Mouse (Mus musculus) heart, adult 2 months (tissue): ENCODE results near the gene Arhgef28. TPM values are rescaled to one million over a fixed set of nuclear protein-coding genes. Genes with fewer than 3 reads are reported as not detected.
A peak's percentile ranks its signal among the peaks of the same experiment; 100 is the strongest.

ENCODE experiments used
- DNase-seq, 2 experiments: peaks; one replicate each; pipeline ENCODE4 v3.0.0; 2021
- H3K27ac ChIP-seq: fragments of 200-600 bp; 2 replicates; pipeline ENCODE4 v1.8.1; 2022
- H3K27me3 ChIP-seq: fragments of 200-500 bp; 2 replicates; pipeline ENCODE4 v1.6.1; 2012; ENCODE audit warnings: mild to moderate bottlenecking, low read length, inconsistent platforms, mixed read lengths; ENCODE audit not compliant: control insufficient read depth, insufficient read depth
- H3K36me3 ChIP-seq: fragments of 200-500 bp; 2 replicates; pipeline ENCODE4 v1.6.1; 2012; ENCODE audit warnings: low read length, inconsistent platforms; ENCODE audit not compliant: control insufficient read depth, insufficient read depth
- H3K4me1 ChIP-seq: fragments of 200-500 bp; 2 replicates; pipeline ENCODE4 v1.6.1; 2011; ENCODE audit warnings: low read length; ENCODE audit not compliant: control insufficient read depth, insufficient read depth
- H3K4me3 ChIP-seq: fragments of 200-600 bp; 2 replicates; pipeline ENCODE4 v1.8.1; 2022
- H3K79me2 ChIP-seq: fragments of 200-500 bp; replicated peaks from 2 replicates; pipeline ENCODE4 v1.6.1; 2012; ENCODE audit warnings: mild to moderate bottlenecking, inconsistent platforms, low read length, moderate library complexity, mixed read lengths; ENCODE audit not compliant: control insufficient read depth, insufficient read depth
- H3K9ac ChIP-seq: fragments of 200-500 bp; 2 replicates; pipeline ENCODE4 v1.6.1; 2012; ENCODE audit warnings: low read depth, mild to moderate bottlenecking, control low read depth, inconsistent platforms, low read length, mixed read lengths
- CTCF ChIP-seq: fragments of 200-600 bp; IDR thresholded peaks from 2 replicates; pipeline ENCODE4 v1.8.1; 2022; ENCODE audit warnings: antibody characterized with exemption, mild to moderate bottlenecking, moderate library complexity
- EP300 ChIP-seq: fragments of 200-500 bp; IDR thresholded peaks from 2 replicates; pipeline ENCODE4 v1.6.1; 2011; ENCODE audit warnings: low read depth, low read length, control low read depth; ENCODE audit not compliant: insufficient read depth
- POLR2A ChIP-seq: fragments of 200-500 bp; IDR thresholded peaks from 2 replicates; pipeline ENCODE4 v1.6.1; 2011; ENCODE audit warnings: mild to moderate bottlenecking, low read depth, low read length, control low read depth; ENCODE audit not compliant: insufficient read depth
- whole genome bisulfite sequencing: fragments of 180-500 bp; shearing (Covaris S2); methylation state at CpG from one replicate; pipeline ENCODE4 v1.1.7; 2018; 5-methylcytosine and 5-hydroxymethylcytosine counted together
- intact Hi-C: fragments of 180-260 bp; cut with DNase I; formaldehyde crosslinking; loops from one replicate; pipeline ENCODE4 v1.15.1; 2025
- polyA plus RNA-seq: library from polyadenylated mRNA; depleted of rRNA; stranded (reverse); fragments of >200 nt; gene quantifications from 2 replicates; pipeline ENCODE4 v1.2.3, GENCODE M21; 2012
- total RNA-seq, 2 experiments: library from RNA; stranded (reverse); gene quantifications; 2 replicates each; pipeline ENCODE4 v1.2.3; 2021

Arhgef28 gene
- total and polyA plus RNA-seq, 3 experiments: 2.4 to 5.2 (median 4.6) TPM

GRCm38 (mm10) chr13:98094332-98094731, 111.9 kb downstream of the Arhgef28 start:
- Histone ChIP-seq H3K4me1 (peaks cover 2% of the 10 kb centered on the region; the same call in 1 of the 2 replicates), H3K36me3 (no peaks in the 10 kb centered on the region), H3K27me3 (no peaks in the 10 kb centered on the region), H3K27ac (no peak overlapping the region), H3K79me2 (no peaks in the 10 kb centered on the region), H3K9ac (no peak overlapping the region), H3K4me3 (no peak overlapping the region)
- WGBS: 79% methylated on average over 3 of the region's 3 CpGs
- intact Hi-C loops: no loop called here
- no peak for DNase-seq
- TF ChIP-seq CTCF (no peak), EP300 (no peak), POLR2A (no peak)

GRCm38 (mm10) chr13:98093483-98093882, 112.8 kb downstream of the Arhgef28 start:
- intact Hi-C loops: no loop called here
- WGBS: 49% methylated on average over 9 of the region's 9 CpGs

GRCm38 (mm10) chr13:98092354-98093002, 113.8 kb downstream of the Arhgef28 start:
- no peak for DNase-seq
- H3K27me3 ChIP-seq: no peaks in the 10 kb centered on the region
- no peaks in the 10 kb centered on the region for H3K36me3 ChIP-seq
- peaks cover 2% of the 10 kb centered on the region; the same call in 1 of the 2 replicates for H3K4me1 ChIP-seq
- H3K27ac ChIP-seq: no peak overlapping the region
- no peaks in the 10 kb centered on the region for H3K79me2 ChIP-seq
- H3K4me3 ChIP-seq: no peak overlapping the region
- TF ChIP-seq POLR2A: no peak
- TF ChIP-seq CTCF: no peak
- no peak for TF ChIP-seq EP300
- H3K9ac ChIP-seq: no peak overlapping the region
- WGBS: 90% methylated on average over 12 of the region's 12 CpGs
- intact Hi-C loops: no loop called here

More at GRCm38 (mm10) chr13:98093483-98093882, 112.8 kb downstream of the Arhgef28 start:
- Histone ChIP-seq H3K4me3 (no peak overlapping the region), H3K79me2 (no peaks in the 10 kb centered on the region), H3K27ac (no peak overlapping the region; the same call in 1 of the 2 replicates), H3K9ac (no peak overlapping the region), H3K36me3 (no peaks in the 10 kb centered on the region), H3K4me1 (peaks cover 2% of the 10 kb centered on the region; the same call in 1 of the 2 replicates), H3K27me3 (no peaks in the 10 kb centered on the region)
- no peak for TF ChIP-seq POLR2A
- TF ChIP-seq EP300: no peak
- no peak for TF ChIP-seq CTCF
- DNase-seq: no peak

- intact Hi-C loops: no loop called here
- no peaks in the 10 kb centered on the region for H3K27me3 ChIP-seq
- peaks cover 10% of the 10 kb centered on the region for H3K4me1 ChIP-seq
- H3K27ac ChIP-seq: peak overlapping the region; percentile 45
- no peak for TF ChIP-seq EP300
- no peak for TF ChIP-seq CTCF
- no peak for TF ChIP-seq POLR2A
- WGBS: 65% methylated on average over 4 of the region's 4 CpGs
- H3K36me3 ChIP-seq: no peaks in the 10 kb centered on the region
- no peak overlapping the region for H3K4me3 ChIP-seq
- no peak overlapping the region for H3K9ac ChIP-seq
- H3K79me2 ChIP-seq: no peaks in the 10 kb centered on the region
- no peak for DNase-seq
Observed at GRCm38 (mm10) chr13:98079640-98080039, 126.6 kb downstream of the Arhgef28 start.

GRCm38 (mm10) chr13:98078251-98078650, 128.0 kb downstream of the Arhgef28 start:
- TF ChIP-seq CTCF (no peak), EP300 (no peak), POLR2A (no peak)
- WGBS: 48% methylated on average over 5 of the region's 5 CpGs
- H3K4me3 ChIP-seq: no peak overlapping the region
- peaks cover 10% of the 10 kb centered on the region for H3K4me1 ChIP-seq
- no peaks in the 10 kb centered on the region for H3K36me3 ChIP-seq
- peak overlapping the region; percentile 62 for H3K27ac ChIP-seq
- no peak overlapping the region for H3K9ac ChIP-seq
- no peaks in the 10 kb centered on the region for H3K27me3 ChIP-seq
- intact Hi-C loops: no loop called here
- DNase-seq: peak in 1 of 2 experiments; percentile 15
- H3K79me2 ChIP-seq: no peaks in the 10 kb centered on the region

GRCm38 (mm10) chr13:98077216-98077615, 129.0 kb downstream of the Arhgef28 start:
- peaks cover 10% of the 10 kb centered on the region for H3K4me1 ChIP-seq
- H3K9ac ChIP-seq: no peak overlapping the region
- TF ChIP-seq CTCF: no peak
- H3K4me3 ChIP-seq: no peak overlapping the region
- no peak for DNase-seq
- H3K27ac ChIP-seq: no peak overlapping the region
- no peaks in the 10 kb centered on the region for H3K36me3 ChIP-seq
- 86% methylated on average over 12 of the region's 12 CpGs for WGBS
- no peaks in the 10 kb centered on the region for H3K79me2 ChIP-seq
- H3K27me3 ChIP-seq: no peaks in the 10 kb centered on the region
- intact Hi-C loops: no loop called here
